Mouse (Mus musculus) midbrain, embryonic 14.5 days (tissue): ENCODE measurements around the gene Nek6. TPM values are rescaled to one million over a fixed set of nuclear protein-coding genes. Genes with fewer than 3 reads are reported as not detected.

ENCODE experiments used
- ATAC-seq: fragments of 200-750 bp; cut with Nextera tagmentation; 2 replicates; pipeline ENCODE4 v1.8.0; 2017; ENCODE audit warnings: moderate number of reproducible peaks, moderate library complexity; ENCODE audit not compliant: low FRiP score, low TSS enrichment
- DNase-seq: peaks from one replicate; pipeline ENCODE4 v3.0.0-alpha.2; 2015
- H3K27ac ChIP-seq: fragments of 300-500 bp; sonication (generic); replicated peaks from 2 replicates; pipeline ENCODE4 v1.5.1; 2014; ENCODE audit warnings: mild to moderate bottlenecking, low read depth, low read length, moderate library complexity
- H3K27me3 ChIP-seq: fragments of 300-500 bp; sonication (generic); 2 replicates; pipeline ENCODE4 v1.6.1; 2014; ENCODE audit warnings: low read length, control low read depth, mixed read lengths; ENCODE audit not compliant: control insufficient read depth, insufficient read depth
- H3K36me3 ChIP-seq: fragments of 300-500 bp; sonication (generic); 2 replicates; pipeline ENCODE4 v1.6.1; 2014; ENCODE audit warnings: low read length, control low read depth; ENCODE audit not compliant: control insufficient read depth, insufficient read depth
- H3K4me1 ChIP-seq: fragments of 300-500 bp; sonication (generic); 2 replicates; pipeline ENCODE4 v1.6.1; 2014; ENCODE audit warnings: mild to moderate bottlenecking, antibody characterized with exemption, low read length, control low read depth; ENCODE audit not compliant: control insufficient read depth, insufficient read depth
- H3K4me2 ChIP-seq: fragments of 300-500 bp; sonication (generic); 2 replicates; pipeline ENCODE4 v1.6.1; 2014; ENCODE audit warnings: mild to moderate bottlenecking, low read length, moderate library complexity
- H3K4me3 ChIP-seq: fragments of 300-500 bp; sonication (generic); replicated peaks from 2 replicates; pipeline ENCODE4 v1.5.1; 2014; ENCODE audit warnings: low read depth, low read length
- H3K9ac ChIP-seq: fragments of 300-500 bp; sonication (generic); replicated peaks from 2 replicates; pipeline ENCODE4 v1.6.1; 2014; ENCODE audit warnings: mild to moderate bottlenecking, low read length, moderate library complexity
- H3K9me3 ChIP-seq: fragments of 300-500 bp; sonication (generic); 2 replicates; pipeline ENCODE4 v1.6.1; 2016; ENCODE audit warnings: low read length, control low read depth, mixed read lengths; ENCODE audit not compliant: control insufficient read depth
- WGBS: fragments of 180-500 bp; shearing (Covaris S2); extraction: QIAGEN DNeasy Blood & Tissue Kit; methylation state at CpG from one replicate; pipeline ENCODE4 v1.1.7; 2014; 5-methylcytosine and 5-hydroxymethylcytosine counted together
- polyA plus RNA-seq: library from polyadenylated mRNA; unstranded; fragments of >200 nt; fragmentation: Nextera tagmentation; extraction: Ambion mirVana; gene quantifications from 2 replicates; pipeline ENCODE4 v1.2.1, GENCODE M21; 2014

Gene Nek6
- polyA plus RNA-seq, 1 experiment from 2014 or later, result 62.3 TPM

DNA sequence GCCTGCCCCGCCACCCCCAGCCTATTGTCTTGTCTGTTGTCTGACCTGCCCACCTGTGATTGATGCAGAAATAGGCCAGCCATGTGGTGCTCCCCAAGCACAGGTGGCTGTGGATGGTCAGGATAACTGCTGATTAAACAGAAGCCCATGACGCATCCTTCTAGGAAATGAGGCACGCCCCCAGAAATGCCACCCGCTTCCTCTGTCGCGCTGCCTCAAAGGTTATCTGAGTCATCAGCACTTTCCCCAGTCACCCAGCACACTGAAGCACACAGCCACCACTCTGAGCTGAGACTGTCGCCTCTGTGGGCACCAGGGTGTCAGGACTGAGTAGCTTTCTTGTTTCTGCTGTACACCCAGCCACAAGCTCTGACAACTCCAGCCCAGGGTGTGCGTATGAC, 24.9 kb downstream of the Nek6 start:
- Histone ChIP-seq H3K36me3 (no peaks in the 10 kb centered on the region), H3K27me3 (no peaks in the 10 kb centered on the region), H3K4me1 (peaks cover 32% of the 10 kb centered on the region), H3K4me3 (no peak overlapping the region), H3K27ac (no peak overlapping the region), H3K4me2 (no peak overlapping the region), H3K9ac (no peak overlapping the region), H3K9me3 (no peaks in the 10 kb centered on the region)
- 87% methylated on average over 8 of the region's 8 CpGs for WGBS
- ATAC-seq (no peak), DNase-seq (no peak)

DNA sequence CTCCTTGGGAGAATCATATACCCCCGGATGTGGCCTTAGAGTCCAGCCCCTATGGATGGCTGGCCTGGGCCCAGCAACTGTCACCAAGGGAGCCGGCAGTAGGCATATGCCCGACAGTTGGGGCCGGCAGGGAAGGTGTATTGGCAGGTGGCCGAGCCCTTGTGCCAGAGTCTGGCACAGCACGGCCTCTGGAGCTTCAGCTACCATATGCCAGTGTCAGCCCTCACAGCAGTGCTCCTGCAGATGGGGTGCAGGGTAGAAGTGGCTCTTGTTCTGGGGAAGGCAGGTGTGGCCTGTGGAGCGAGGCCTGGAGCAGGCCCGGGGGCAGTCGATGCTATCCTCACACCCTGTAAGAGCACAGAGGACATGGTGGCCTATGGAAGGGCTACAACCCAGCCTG, 28.2 kb downstream of the Nek6 start:
- Histone ChIP-seq H3K36me3 (no peaks in the 10 kb centered on the region), H3K4me3 (no peak overlapping the region), H3K9me3 (no peaks in the 10 kb centered on the region), H3K27me3 (no peaks in the 10 kb centered on the region), H3K4me1 (peaks cover 30% of the 10 kb centered on the region), H3K9ac (no peak overlapping the region), H3K4me2 (no peak overlapping the region), H3K27ac (no peak overlapping the region)
- ATAC-seq (peak; percentile 38), DNase-seq (no peak)
- WGBS, result 78% methylated on average over 9 of the region's 9 CpGs

DNA sequence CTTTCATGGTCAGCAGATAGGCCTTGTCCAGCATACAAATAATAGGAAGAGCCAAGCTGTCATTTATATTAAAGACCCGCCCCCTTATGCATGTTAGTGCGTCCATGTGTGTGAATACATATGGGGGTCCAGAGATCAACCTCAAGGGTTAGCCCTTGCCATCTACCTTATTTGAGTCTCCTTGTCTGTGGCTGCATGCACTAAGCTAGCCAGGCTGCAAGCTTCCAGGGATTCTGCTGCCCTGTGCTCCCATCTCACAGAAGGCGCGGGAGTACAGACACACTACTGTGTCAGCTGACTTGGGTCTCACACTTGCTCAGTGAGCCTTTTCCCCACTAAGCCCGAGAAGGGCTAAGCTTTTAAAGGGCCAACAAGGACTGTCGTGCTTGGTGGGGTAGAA, 29.2 kb downstream of the Nek6 start:
- no peaks in the 10 kb centered on the region for H3K9me3 ChIP-seq
- WGBS, result 72% methylated on average over 6 of the region's 6 CpGs
- H3K4me1 ChIP-seq, result peaks cover 22% of the 10 kb centered on the region
- no peak overlapping the region for H3K9ac ChIP-seq
- no peak overlapping the region for H3K4me2 ChIP-seq
- no peak for DNase-seq
- no peaks in the 10 kb centered on the region for H3K36me3 ChIP-seq
- no peak overlapping the region for H3K4me3 ChIP-seq
- ATAC-seq, result no peak
- no peaks in the 10 kb centered on the region for H3K27me3 ChIP-seq
- H3K27ac ChIP-seq, result no peak overlapping the region

DNA sequence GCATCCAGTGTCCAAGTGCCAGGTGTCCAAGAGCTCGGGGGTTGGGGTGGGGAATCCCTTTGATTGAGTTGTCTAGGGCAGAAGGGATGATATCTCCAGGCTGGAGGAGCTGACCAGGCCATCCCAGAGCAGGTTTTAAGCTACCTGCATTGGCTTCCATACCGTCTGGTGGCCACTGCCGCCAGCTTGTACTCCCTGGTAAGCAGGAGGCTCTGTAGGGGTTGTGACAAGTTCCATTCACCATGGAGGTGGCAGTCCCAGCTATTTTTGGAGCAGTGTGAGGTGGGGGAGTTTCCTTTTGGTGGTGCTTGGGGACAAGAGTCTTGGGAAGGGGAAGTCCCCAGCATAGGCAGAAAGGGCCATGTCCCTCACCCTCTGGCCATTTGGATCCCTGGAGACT, 29.7 kb downstream of the Nek6 start:
- no peak overlapping the region for H3K9ac ChIP-seq
- no peak overlapping the region for H3K4me3 ChIP-seq
- H3K27ac ChIP-seq, result no peak overlapping the region
- WGBS, result 70% methylated on average over 3 of the region's 3 CpGs
- no peaks in the 10 kb centered on the region for H3K27me3 ChIP-seq
- H3K9me3 ChIP-seq, result no peaks in the 10 kb centered on the region
- DNase-seq, result no peak
- H3K4me2 ChIP-seq, result no peak overlapping the region
- ATAC-seq, result no peak
- H3K4me1 ChIP-seq, result peaks cover 23% of the 10 kb centered on the region
- H3K36me3 ChIP-seq, result no peaks in the 10 kb centered on the region

DNA sequence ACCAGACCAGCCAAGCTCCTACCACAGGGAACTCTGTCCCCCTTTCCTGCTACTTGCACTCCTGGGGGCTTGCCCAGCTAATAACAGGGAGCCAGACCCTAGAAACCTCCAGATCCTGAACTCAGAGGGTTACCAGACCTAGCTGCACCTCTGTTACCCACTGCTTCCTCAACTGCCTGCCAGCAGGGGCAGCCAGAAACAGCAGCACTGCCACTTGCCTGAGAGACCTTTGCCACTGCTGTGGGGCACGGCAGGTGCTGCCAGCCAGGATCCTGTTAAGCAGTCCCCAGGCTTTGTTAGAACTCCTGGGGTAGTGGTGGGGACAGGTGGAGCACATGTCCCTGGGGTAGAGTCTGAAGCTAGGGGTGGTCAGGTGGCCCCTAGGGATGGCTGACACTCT, 30.1 kb downstream of the Nek6 start:
- H3K36me3 ChIP-seq, result no peaks in the 10 kb centered on the region
- H3K9me3 ChIP-seq, result no peaks in the 10 kb centered on the region
- H3K27me3 ChIP-seq, result no peaks in the 10 kb centered on the region
- DNase-seq (no peak), ATAC-seq (no peak)
- H3K4me1 ChIP-seq, result peaks cover 24% of the 10 kb centered on the region
- H3K9ac ChIP-seq, result no peak overlapping the region
- H3K27ac ChIP-seq, result no peak overlapping the region
- no peak overlapping the region for H3K4me2 ChIP-seq
- 84% methylated on average over 1 of the region's 1 CpGs for WGBS
- H3K4me3 ChIP-seq, result no peak overlapping the region

DNA sequence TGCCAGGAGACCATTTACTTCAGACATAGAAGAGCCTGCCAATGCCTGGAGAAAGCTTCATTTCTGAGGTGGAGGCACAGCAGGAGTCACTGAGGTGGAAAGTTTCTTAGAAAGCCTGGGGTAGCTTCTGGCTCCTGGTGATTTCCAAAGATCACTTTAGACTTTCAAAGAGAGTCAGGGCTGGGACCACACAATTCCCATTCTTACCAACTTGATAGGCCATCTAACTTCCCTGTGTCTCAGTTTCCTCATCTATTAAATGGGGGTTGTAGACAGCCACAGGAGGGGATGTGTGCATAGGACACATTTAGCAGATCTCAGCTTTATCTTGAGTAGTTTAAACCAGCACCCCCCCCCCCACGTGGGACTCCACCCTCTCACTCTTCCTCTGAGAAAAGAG, 30.9 kb downstream of the Nek6 start:
- no peaks in the 10 kb centered on the region for H3K9me3 ChIP-seq
- H3K36me3 ChIP-seq, result no peaks in the 10 kb centered on the region
- H3K27ac ChIP-seq, result no peak overlapping the region
- no peaks in the 10 kb centered on the region for H3K27me3 ChIP-seq
- no peak overlapping the region for H3K4me3 ChIP-seq
- 59% methylated on average over 1 of the region's 1 CpGs for WGBS
- ATAC-seq, result no peak
- H3K4me2 ChIP-seq, result no peak overlapping the region
- no peak overlapping the region for H3K9ac ChIP-seq
- DNase-seq, result no peak
- peaks cover 29% of the 10 kb centered on the region for H3K4me1 ChIP-seq

DNA sequence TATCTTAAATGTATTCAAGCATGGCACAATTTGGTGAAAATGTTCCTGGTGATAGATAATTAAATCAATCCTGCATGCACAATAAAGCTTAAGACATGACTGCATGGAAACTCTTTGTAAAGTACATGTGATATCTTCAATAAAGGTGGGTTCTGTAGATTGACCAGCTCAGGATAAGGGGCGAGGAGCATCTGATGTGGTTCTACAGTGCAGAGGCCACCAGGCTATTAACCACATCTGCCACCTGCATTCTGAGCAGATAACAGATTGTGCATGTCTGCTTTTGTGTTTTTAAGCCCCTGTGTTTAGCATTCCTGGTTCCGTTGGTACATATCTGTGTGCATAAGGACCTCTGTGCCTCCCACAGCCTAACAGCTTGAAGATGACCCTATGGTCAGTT, 31.7 kb downstream of the Nek6 start:
- Histone ChIP-seq H3K4me1 (peaks cover 31% of the 10 kb centered on the region), H3K9ac (no peak overlapping the region), H3K4me2 (no peak overlapping the region), H3K27me3 (no peaks in the 10 kb centered on the region), H3K4me3 (no peak overlapping the region), H3K27ac (no peak overlapping the region), H3K36me3 (no peaks in the 10 kb centered on the region), H3K9me3 (no peaks in the 10 kb centered on the region)
- no peak for DNase-seq
- ATAC-seq, result no peak
- WGBS, result 80% methylated on average over 2 of the region's 2 CpGs

DNA sequence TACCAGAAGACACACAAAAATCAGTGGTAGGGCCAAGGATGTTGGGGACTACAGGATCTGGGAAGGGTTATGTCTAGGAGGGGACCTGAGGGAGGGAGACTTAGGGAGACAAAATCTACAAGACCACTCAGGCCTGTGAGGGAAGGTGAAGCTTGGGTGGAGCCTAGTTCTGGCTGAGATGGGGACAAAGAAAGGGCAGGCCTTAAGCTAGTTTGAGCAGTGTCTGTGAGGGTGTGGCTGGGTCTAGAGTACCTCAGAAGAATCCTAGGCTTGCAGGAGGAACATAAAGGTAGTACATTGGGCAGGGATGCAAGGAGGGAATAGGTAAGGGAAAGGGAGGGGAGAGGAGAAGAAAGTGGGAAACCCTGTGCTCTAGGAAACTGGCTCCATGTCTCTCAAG, 32.9 kb downstream of the Nek6 start:
- DNase-seq, result no peak
- Histone ChIP-seq H3K4me2 (no peak overlapping the region), H3K27me3 (no peaks in the 10 kb centered on the region), H3K4me1 (peaks cover 31% of the 10 kb centered on the region), H3K27ac (no peak overlapping the region), H3K36me3 (no peaks in the 10 kb centered on the region), H3K9me3 (no peaks in the 10 kb centered on the region), H3K9ac (no peak overlapping the region), H3K4me3 (no peak overlapping the region)
- no peak for ATAC-seq

DNA sequence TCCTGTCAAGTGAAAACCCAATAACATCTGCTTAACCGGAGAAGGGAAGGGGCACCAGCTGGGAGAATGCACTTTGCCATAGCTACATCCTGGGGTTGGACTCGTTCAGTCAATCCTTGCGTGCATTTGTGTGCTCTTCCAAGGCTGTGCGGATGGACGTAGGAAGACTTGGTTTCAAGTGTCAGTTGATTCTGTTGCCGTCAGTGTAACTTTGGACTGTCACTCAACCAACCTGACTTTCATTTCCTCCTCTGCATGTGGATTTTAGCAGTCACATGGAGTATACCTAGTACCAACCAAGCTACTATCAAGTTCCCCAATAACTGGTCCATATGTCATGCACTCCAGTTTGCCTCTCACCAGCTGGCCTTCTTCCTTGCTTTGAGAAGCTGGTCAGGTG, 33.5 kb downstream of the Nek6 start:
- no peak for ATAC-seq
- Histone ChIP-seq H3K27me3 (no peaks in the 10 kb centered on the region), H3K27ac (no peak overlapping the region), H3K9me3 (no peaks in the 10 kb centered on the region), H3K4me3 (no peak overlapping the region), H3K36me3 (no peaks in the 10 kb centered on the region), H3K4me2 (no peak overlapping the region), H3K4me1 (peaks cover 27% of the 10 kb centered on the region), H3K9ac (no peak overlapping the region)
- 93% methylated on average over 6 of the region's 6 CpGs for WGBS
- no peak for DNase-seq
